Comparison of ENCODE assay signal across 8 mouse cellular contexts in genomic region chr2:178758366-178758765, GRCm38 (mm10).
DNase-seq lines count a peak whose midpoint lies in the region; ATAC-seq and TF ChIP-seq lines count a peak whose summit lies in the region.

No protein-coding gene starts in this region.

- peak; percentile 41; the same call in 1 of the 2 replicates for TF ChIP-seq CTCF in thymus, adult 2 months (IDR thresholded peaks at IDR 0.05; ENCODE audit: borderline replicate concordance, control insufficient read depth, extremely low read depth, insufficient read depth, low read length, poor library complexity)

- TF ChIP-seq POLR2A in thymus, adult 2 months (IDR thresholded peaks at IDR 0.05; ENCODE audit: control insufficient read depth, extremely low read depth, insufficient read depth, low read length, poor library complexity) = no peak

- no peak overlapping the region for H3K4me3 ChIP-seq in hindbrain, embryonic 10.5 days
- H3K4me3 ChIP-seq in hindbrain, embryonic 13.5 days = no peak overlapping the region
- H3K4me3 ChIP-seq in embryonic facial prominence, embryonic 10.5 days = no peak overlapping the region
- no peak overlapping the region for H3K4me3 ChIP-seq in thymus, adult 2 months (ENCODE audit: control insufficient read depth, insufficient read depth, low read length)

- 5% methylated on average over 2 of the region's 2 CpGs for WGBS in hindbrain, embryonic 10.5 days
- WGBS in hindbrain, embryonic 13.5 days = 7% methylated on average over 2 of the region's 2 CpGs
- 6% methylated on average over 2 of the region's 2 CpGs for WGBS in embryonic facial prominence, embryonic 10.5 days
- WGBS in thymus, adult 2 months = 0% methylated on average over 2 of the region's 2 CpGs

- no peaks in the 10 kb centered on the region for H3K4me1 ChIP-seq in hindbrain, embryonic 10.5 days (replicated peaks)
- H3K4me1 ChIP-seq in hindbrain, embryonic 13.5 days (replicated peaks) = no peaks in the 10 kb centered on the region
- peaks cover 16% of the 10 kb centered on the region for H3K4me1 ChIP-seq in embryonic facial prominence, embryonic 10.5 days
- H3K4me1 ChIP-seq in thymus, adult 2 months (replicated peaks; ENCODE audit: control insufficient read depth, insufficient read depth, low read length) = no peaks in the 10 kb centered on the region

- no peaks in the 10 kb centered on the region for H3K9me3 ChIP-seq in hindbrain, embryonic 10.5 days
- no peaks in the 10 kb centered on the region for H3K9me3 ChIP-seq in hindbrain, embryonic 13.5 days
- no peaks in the 10 kb centered on the region for H3K9me3 ChIP-seq in embryonic facial prominence, embryonic 10.5 days

- H3K9ac ChIP-seq in hindbrain, embryonic 13.5 days = no peak overlapping the region

- ATAC-seq in hindbrain, embryonic 13.5 days (ENCODE audit: low FRiP score) = no peak

- H3K27ac ChIP-seq in hindbrain, embryonic 10.5 days = no peak overlapping the region
- H3K27ac ChIP-seq in hindbrain, embryonic 13.5 days = no peak overlapping the region
- H3K27ac ChIP-seq in embryonic facial prominence, embryonic 10.5 days (replicated peaks) = no peak overlapping the region
- no peak overlapping the region for H3K27ac ChIP-seq in thymus, adult 2 months (ENCODE audit: control insufficient read depth, insufficient read depth, low read length)

- intact Hi-C loops in heart, postnatal 14 days (cut with DNase I) = loop anchor here (2.0 to 10.0 kb wide), 4 partner anchors 120 to 1114 kb away; no protein-coding TSS in a partner anchor

- no peak overlapping the region for H3K4me2 ChIP-seq in hindbrain, embryonic 13.5 days

- H3K36me3 ChIP-seq in hindbrain, embryonic 10.5 days = no peaks in the 10 kb centered on the region
- H3K36me3 ChIP-seq in hindbrain, embryonic 13.5 days = no peaks in the 10 kb centered on the region
- H3K36me3 ChIP-seq in embryonic facial prominence, embryonic 10.5 days (replicated peaks) = no peaks in the 10 kb centered on the region
- H3K36me3 ChIP-seq in thymus, adult 2 months (ENCODE audit: control insufficient read depth, insufficient read depth, low read length) = no peaks in the 10 kb centered on the region

- no peaks in the 10 kb centered on the region for H3K27me3 ChIP-seq in hindbrain, embryonic 10.5 days (ENCODE audit: insufficient read depth, poor library complexity, severe bottlenecking)
- no peaks in the 10 kb centered on the region for H3K27me3 ChIP-seq in hindbrain, embryonic 13.5 days
- no peaks in the 10 kb centered on the region for H3K27me3 ChIP-seq in embryonic facial prominence, embryonic 10.5 days (replicated peaks; ENCODE audit: low read depth, poor library complexity, severe bottlenecking)
- no peaks in the 10 kb centered on the region for H3K27me3 ChIP-seq in thymus, adult 2 months (ENCODE audit: control insufficient read depth, insufficient read depth, low read length)

- DNase-seq in hindbrain, embryonic 10.5 days (ENCODE audit: low spot score) = peak; percentile 76
- DNase-seq in adrenal gland, postnatal 14 days = peak; percentile 77
- peak; percentile 78 for DNase-seq in embryonic facial prominence, embryonic 10.5 days (ENCODE audit: low spot score)
- peak; percentile 63 to 78 for DNase-seq in heart, postnatal 14 days
- peak; percentile 23 to 73 for DNase-seq in left cerebral cortex, adult 8-10 months (ENCODE audit: low spot score in 2 of 2)
- DNase-seq in naive thymus-derived CD4-positive, alpha-beta T cell, adult 2 months (ENCODE audit: low read depth) = peak; percentile 15
- DNase-seq in thymus, adult 2 months = peak; percentile 59

Comparison
In these comparisons a context has a peak if more than half of its experiments do, and no peak if none do; other contexts are left out.
1. DNase-seq: peak in every context shown above with its lines; median percentile 78 in embryonic facial prominence, embryonic 10.5 days; 77 in adrenal gland, postnatal 14 days; 76 in hindbrain, embryonic 10.5 days; 70 in heart, postnatal 14 days; 59 in thymus, adult 2 months; 48 in left cerebral cortex, adult 8-10 months; 15 in naive thymus-derived CD4-positive, alpha-beta T cell, adult 2 months.